Mouse (Mus musculus): Measurements from ENCODE around the gene Insc.
A peak's percentile ranks its signal among the peaks of the same experiment; 100 is the strongest.
"Not testable (repeated sequence)": the region's sequence is repeated elsewhere in the genome, so short reads cannot be mapped to it uniquely, and the experiment has no call there.

Gene Insc

DNA sequence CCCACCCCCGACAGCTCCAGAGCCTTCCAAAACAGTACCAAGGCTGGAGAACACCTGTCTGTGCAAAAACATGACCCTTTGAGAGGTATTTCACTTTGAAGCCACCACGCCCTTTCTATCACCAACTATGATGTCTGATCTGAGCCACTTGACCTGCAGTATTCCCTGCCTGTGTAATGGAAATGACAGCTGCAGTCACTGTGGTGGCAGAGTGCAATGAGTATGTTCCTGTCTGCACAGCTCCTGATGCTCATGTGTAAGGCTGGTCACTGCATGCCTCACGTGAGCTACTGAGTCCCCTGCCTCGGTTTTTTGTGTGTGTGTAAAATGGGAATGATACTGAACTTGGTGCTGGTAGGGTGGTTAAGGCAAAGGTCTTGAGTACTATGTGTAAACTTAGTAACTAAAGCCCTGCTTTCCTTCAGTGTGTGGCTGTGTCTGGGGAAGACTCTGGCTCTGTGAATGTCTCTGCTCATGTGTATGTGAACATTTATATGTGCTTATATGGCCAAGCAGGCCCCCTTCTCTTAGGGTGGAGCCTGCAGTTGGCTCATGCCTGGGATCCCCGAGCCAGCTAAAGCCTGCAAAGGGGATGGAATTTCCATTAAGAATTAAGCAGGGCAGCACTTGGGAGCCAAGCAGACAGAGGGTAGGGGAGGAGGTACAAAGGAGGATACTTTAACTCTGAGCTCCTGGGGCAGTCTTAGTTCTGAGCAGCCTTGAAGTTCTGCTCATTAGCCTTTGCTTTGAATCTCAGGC is at the start of gene Insc:
TSS of gene Insc (plus strand) at position 673 of the 759 bp plus-strand sequence.
- DNase-seq = no peak

DNA sequence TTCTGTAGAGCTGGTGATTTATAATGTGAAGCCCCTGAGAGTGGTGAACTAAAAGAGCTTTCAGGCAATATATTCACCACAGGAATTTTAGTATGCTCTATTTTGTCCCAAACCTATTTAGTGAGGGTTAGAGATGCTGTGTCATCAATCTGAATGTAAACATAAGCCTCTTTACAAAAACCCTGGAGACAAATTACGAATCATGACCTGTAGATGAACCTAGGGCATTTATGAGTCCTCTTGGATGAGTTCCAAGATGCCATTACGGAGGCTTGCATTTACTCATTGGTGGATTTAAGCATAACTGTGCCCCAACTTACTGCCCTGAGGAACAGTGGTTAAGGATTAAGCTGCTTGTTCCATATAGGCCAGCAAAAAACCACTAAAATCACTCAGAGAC is 42.6 kb upstream of the Insc start:
- DNase-seq = no peak

DNA sequence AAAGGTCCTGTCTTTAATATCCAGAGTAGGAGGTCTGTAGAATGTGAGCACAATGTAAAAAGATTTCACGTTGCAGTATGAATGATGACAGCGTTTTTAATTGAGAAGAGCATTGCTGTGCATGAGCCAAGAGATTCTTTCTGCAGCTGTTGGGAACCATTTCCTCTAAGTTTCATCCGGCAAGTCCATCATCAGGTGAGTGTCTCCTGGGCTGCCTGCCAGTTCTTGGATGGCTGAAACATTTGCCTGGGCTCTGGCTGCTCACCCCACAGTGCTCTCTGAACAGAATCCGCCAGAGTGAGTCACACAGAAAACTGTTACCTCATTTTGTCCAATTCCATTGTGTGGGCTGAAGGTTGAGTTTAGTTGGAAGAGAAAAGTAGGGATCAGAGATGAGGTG is 36.8 kb upstream of the Insc start:
- DNase-seq = no peak

DNA sequence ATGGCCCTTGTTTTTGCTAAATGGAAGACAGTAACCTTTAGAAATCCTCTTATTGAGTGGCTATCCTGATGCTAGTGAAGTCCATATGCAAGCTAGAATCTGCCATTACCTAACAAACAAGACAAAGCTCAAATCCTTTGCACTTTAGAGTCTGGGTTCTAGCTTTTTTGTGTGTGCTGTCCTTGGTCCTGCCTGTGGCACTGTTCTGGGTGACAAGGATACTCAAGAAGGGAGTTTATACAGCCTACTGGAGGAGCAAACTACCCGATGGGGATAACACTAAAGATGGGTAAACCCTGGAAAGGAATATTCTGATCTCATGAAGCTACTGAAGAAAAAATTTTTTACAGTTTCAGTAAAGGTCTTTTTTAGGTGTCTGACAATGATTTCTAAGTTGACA is 36.1 kb upstream of the Insc start:
- DNase-seq = no peak

DNA sequence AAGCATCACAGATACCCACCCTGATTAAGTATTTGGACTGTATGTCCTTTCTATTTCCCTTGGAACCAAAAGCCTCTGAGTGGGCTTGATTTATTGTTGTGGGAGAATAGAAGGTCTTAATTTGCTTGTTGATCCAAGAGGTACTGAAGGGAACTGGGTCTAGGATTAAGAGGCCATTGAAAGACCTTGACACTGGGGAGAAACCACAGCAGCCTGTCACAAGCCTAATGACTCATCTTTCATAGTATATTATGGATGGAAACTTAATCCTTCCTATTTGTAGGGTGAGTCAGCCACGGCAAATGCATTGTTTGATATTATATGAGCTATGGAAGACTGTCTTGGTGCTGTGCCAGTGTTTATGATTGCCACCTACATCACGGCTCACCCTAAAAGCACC is 33.1 kb upstream of the Insc start:
- no peak for DNase-seq

DNA sequence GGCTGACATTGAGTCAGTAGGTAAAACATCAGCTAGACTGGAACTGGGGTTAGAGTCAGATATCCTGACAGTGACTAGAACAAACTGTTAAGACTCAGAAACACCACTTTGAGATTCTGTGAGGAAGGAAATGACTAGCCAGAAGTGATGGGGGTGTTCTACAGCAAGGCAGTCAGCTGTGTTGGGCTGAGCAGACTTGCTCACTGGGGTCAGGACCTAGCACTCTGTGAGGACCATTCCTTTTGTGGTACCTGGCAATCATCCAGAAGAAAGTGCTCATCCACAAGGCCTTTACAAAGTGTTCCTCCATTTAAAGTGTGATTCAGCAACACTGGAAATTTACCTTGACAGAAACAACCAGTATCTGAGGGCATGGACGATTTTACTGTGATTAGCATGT is 31.0 kb upstream of the Insc start:
- no peak for DNase-seq

DNA sequence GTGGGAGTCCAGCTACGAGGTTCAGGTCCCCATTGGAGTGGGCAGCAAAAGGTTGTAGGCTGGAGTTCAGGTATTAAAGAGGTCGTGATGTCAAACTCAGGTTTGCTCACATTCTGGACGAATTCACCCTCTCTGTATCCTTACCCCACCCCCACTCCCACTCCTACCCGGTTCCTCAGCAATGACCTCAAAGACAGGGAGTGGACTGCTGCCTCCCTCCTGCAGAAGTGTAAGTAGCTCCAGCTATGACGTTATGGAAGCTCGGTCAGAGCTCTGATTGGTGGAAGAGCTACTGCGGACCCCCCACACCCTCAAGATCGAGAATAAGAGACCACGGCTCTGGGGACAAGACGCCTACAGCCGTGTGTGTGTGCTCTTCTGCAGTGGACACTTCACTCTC is 25.2 kb upstream of the Insc start, which contains the start of gene Calcb:
TSS of gene Calcb (plus strand) at position 344 of the 400 bp plus-strand sequence.
- no peak for DNase-seq

DNA sequence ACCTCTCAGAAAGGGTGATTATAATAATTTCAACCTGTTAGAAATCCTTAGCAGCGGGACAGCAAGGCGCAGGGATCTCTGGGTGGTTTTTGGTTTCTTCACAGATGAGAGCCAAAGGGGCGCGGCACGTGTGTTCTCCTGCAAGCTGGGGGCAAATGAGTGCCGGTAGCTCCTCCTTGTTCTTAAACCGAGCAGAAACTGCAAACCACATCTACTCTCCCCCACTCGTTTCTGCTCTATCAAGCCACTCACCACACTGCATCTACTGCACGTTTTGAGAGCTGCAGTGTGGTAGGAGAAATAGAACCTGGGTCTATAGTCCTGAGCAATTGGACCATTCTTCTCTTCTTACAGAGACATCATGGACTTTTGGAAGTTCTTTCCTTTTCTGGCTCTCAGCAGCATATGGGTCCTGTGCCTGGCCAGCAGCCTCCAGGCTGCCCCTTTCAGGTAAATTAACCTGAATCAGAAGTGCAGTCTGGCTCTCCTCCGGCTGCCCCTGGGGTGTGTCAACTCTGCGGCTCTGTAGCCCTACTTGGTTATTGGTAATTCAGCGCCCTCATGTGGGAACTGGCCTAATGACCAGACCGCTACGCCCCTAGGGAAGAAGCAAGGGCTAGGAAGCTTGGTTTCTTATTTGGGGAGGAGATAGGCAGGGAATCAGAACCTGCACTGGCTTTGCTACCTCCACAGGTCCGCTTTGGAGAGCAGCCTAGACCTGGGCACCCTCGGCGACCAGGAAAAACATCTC is 23.9 kb upstream of the Insc start:
- peak; percentile 30 for DNase-seq

DNA sequence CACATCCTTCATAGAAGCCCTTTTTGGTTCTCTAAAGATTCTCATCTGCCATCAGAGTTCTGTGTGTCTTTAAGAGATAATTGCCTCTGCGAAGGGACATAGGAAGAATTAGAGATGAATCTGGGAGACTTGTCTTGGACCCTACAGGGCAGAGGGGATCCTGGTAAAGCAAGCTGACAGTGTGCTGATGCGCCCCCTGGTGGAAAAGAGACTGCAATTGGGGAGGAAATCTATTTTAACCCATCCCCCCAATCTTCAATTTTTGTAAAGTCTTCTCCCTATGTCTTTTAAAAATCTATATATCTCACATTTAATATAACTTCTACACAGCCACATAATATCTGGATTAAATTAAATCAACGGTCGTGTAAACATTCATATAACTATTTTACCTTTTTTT is 13.8 kb upstream of the Insc start:
- DNase-seq = not testable (repeated sequence)

DNA sequence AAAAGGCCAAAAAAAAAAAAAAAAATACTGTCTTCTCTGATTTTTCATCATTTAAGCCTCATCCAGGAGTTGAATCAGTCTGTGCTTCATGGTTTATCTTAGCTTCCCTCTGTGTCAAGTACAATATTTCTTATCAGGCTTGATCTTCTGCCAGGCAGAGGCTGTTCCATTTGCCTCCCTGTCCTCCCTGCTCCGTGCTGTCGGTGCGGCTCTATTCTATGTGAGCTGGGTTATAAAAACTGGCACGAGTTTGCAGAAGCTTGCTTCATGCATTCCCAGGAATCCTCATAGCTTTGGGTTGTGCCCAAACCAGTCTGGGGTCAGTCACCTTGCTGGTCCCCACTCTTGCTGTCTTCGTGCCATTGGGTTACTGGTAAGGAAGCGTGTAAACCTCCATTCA is 12.3 kb upstream of the Insc start:
- no peak for DNase-seq

DNA sequence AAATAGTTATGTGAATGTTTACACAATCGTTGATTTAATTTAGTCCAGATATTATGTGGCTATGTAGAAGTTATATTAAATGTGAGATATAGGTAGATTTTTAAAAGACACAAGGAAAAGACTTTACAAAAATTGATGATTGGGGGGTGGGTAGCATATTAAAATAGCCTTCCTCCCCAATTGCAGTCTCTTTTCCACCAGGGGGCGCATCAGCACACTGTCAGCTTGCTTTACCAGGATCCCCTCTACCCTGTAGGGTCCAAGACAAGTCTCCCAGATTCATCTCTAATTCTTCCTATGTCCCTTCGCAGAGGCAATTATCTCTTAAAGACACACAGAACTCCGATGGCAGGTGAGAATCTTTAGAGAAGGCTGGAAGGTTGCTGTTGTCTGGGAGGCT is 11.8 kb upstream of the Insc start:
- DNase-seq = not testable (repeated sequence)

DNA sequence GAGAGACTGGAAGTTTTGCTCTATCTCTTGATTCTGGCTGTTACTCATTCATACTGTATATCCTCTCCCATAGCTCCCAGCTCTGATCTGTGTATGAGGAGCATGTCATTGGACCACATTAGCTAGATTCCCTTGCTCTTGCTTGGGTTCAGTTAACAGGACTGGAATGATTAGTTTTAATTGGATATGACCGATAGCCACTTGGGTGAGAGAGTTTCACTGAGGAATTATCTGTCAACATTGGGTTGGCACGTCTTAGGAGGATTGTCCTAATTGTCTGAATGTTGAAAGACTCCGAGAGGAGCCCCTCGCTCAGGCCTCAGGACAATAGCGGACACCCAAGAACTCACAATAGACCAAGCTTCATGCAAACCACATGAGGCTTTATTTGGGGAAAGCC is 7.2 kb upstream of the Insc start:
- no peak for DNase-seq

DNA sequence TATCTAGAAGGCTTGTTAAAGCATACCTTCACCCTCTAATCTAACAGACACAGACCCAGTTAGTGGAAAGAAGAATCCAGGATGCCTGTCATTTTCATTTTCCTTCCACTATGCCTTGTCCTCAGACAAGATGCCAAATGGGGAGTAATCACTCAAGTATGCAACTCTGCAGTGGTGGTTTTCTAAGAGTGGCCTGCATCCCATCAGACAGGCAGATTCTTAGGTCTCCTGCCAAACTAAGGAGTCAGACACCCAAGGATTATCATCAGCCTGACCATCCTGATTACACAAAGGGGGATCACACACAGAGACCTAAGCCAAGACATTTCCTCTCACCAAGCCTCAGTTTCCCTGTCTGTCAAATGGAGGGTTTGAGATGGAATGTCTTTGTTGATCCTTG is 5.3 kb upstream of the Insc start:
- no peak for DNase-seq

DNA sequence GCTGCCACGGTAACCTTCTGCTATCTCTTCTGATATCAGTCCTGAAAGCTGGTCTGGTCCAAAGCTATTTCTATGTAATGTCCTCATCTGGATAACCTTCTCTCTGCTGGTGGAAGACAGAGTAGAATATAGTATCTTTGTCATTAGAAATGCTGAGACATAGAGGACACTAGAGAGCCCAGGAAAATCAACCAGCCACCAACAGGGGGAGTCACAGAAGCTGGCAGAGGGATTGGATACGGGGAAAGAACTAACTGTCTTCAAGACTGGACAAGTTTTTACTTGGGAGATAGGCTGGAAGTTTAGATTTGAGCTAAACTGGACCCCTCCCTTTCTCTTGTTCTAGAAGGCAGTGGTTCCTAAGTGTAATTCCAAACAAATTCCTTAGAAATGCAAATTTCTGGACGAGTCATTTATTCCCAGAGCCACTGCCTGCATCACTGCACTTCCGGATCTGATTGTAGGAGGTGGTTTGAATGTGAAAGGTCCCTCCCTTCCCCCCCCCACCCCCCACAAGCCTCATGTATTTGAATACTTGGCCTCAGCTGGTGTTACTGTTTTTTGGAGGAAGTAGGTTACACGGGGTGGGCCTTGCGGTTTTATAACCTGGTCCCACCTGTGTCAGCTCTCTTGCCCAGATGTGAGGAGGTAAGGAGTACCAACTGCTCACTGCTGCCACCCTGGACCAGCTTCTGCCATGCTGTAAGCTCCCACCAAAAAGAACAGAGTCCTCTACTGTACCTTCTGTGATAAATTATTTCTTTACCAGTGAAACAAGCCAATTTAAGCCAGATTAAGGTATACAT is 2.9 kb upstream of the Insc start:
- peak; percentile 53 for DNase-seq

DNA sequence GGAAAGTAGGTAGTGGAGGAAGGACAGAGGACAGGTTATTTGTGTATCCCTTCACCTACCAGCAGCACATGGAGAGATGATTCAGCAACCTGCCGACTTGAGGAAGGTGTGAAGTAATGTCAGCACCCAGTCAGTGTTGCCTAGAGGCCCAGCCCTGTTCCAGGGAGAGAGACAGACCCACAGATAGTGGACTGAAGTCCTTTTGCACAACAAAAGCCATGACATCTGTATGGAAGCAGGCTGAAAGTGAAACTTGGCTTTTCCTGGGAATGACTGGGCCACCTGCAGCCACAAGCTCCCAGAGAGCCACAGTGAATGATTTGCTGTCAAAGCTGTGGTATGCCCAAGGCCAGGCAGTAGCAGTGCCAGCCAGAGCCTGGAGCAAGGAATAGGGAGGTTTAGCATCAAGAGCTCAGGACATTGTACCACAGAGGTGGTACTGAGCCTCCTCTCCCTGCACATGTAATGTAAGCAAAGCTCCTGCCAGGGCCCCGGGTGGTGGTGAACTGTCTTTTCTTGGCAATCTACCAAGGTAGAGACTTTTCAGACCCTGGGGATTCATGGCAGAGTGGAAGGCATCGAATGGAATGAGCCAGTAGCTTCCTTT is 1.2 kb downstream of the Insc start:
- no peak for DNase-seq

DNA sequence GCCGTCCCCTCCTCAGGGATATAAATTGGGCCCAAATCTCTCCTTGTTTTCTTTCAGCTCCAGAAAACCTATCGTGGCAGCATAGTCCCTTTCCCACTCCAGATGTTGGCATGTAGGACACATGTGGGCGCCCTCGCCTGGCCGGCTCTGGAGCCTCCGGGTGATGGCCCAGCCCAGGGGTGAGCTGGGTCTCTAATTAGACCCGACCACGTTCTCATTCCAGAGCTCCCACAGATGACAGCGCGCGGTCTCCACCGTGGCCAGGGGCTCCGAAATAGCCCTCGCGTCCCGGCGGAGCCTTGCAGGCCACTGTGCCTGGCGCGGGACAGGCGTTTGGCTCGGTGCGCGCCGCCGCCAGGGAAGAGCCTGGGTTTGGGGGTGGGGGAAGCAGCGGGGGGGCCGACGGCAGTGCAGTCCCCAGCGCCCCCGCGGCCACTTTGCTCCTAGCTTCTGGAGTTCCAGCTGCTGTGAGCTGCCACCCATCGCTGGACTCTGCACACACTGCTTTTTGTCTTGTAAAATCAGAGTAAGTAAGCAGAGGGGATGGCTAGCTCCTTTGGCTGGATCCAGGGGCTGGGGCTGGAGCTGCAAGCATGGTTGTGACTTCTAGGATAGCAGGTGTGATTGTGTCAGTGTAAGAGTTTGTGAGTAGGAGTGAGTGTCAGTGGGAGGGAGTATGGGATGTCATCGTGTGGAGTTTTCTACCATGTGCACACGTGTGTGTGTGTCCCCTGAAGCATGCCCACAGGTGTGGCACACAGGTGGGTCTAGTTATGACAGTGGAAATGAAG is 2.2 kb downstream of the Insc start:
- DNase-seq = no peak

DNA sequence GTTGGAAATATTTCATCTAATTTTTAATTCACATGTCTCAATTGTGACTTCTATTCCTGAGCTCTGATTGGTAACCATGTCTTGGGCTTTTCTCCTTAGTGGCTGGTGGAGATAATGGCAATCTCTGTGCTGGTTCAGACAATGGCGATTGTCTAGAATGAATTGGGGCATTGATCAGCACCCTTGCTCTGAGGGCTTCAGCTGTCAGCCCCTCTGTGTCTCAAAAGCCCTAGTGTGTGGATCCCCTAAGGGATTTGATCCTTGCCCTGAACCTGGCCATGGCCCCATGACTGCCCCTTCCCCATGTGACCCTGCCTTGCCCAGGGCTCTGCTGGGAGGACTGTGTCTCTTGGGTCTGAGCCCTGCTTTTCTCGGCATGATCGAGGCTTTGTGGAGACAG is 4.1 kb downstream of the Insc start:
- DNase-seq = no peak

DNA sequence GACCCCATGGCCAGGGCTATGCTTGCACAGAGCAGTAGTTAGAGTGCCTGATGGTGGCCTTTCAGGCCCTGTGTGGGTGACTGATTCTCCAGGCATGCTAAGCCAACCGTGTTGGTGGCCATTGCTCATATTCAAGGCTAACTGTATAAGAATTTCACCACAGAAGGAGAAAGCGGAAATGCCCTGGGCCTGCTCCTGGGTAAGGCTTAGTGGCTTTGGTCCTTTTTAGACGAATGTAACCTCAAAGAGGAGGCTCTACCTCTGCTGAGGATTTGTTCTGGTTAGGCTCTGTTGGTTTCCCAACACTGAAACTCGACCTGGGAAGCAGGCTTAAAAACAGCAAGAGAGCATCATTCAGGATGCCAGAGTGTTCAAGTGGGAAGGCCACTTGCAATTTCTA is 4.7 kb downstream of the Insc start:
- DNase-seq = no peak

DNA sequence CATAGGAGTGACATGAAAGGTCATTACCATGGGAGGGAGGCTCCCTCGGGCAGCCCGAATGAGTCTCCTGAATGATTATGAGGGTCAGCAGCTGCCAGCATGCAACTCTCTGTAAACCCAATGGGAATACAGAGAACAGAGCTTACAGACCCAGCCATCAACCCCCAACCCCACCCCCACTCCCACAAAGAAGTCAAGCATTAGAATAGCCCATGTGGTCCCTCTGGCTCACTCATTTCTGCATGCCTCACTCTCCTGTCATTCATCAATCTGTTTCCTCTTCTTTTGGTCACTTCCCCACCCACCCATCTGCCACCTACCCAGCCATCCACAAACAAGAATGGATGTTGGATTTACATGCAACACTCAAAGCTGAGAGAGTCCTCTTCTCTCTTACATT is 10.0 kb downstream of the Insc start:
- DNase-seq = no peak

DNA sequence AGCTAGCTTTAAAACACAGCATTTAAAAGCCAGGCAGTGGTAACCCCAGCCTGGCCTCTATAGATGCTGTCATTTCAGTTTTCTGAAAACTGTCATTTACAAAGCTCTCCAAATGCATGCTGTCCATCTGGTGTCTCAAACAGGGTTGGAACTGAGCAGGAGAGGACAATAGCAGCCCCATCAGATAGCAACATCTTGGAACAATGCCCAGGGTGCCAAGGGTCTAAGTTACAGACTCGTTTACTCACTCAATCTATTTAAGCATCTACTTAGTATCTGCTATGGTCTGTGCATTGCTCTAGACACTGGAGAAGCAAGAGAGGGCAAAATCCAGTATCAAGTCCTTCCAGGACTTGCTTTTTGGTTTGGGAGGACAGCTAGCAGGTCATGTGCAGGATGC is 10.7 kb downstream of the Insc start:
- no peak for DNase-seq

DNA sequence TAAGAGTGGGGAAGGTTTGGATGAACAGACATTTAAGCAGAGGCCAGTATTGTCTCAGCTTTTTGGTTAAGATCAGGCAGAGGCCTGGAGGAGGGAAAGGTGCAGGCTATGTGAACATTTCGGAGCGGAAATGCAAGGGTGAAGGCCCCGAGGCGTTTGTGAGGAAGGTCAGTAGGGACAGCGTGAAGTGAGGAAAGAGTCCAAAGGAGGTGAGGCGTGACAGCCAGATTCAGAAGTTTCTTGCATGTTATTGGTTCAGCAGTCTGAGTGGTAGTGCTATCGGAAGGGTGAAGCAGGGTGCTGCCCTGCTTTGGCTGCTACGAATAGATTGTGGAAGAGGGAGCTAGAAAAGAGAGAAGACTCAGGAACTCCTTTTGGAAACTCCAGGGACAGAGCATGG is 11.1 kb downstream of the Insc start:
- DNase-seq = no peak

DNA sequence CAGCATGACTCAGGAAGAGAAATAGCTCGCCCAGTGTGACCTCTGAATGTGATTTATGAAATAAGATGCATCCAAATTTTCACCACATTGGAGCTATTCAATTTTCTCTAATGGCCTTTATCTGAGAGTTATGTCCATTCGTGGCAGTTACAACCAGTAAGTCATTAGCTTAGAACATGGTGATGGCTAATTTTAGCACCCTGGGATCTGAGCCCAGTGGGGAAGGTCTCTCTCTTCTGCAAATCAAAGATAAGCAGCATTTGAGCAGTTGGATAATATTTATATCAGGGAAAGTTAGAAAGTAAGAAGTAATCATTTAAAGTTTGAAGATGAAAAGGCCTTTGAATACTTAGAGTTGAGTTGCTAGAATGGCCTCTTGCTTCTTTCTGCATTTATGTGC is 19.2 kb downstream of the Insc start:
- no peak for DNase-seq
